Mouse (Mus musculus) left cerebral cortex, adult 8-10 months (tissue): ENCODE measurements around the gene Sdc4. TPM values are rescaled to one million over a fixed set of nuclear protein-coding genes. Genes with fewer than 3 reads are reported as not detected.
A peak's percentile ranks its signal among the peaks of the same experiment; 100 is the strongest.

Source experiments
- DNase-seq, 2 experiments: peaks; one replicate each; pipeline ENCODE4 v3.0.0; 2022; ENCODE audit warnings: low spot score in 2 of 2
- total RNA-seq, 4 experiments: library from RNA; stranded (reverse); gene quantifications; 2 replicates each; pipeline ENCODE4 v1.2.4; 2022

Gene Sdc4
- 100 to 1,000 TPM in 1 of 4 experiments, 10 to 100 TPM in 3; 81.2 to 117 (median 89.0) TPM for total RNA-seq

GRCm38 (mm10) chr2:164443460-164444000, at the start of gene Sdc4:
Gene Sdc4, minus strand, starts transcription at chr2:164443887.
- DNase-seq: no peak

- peak; percentile 52 to 68 for DNase-seq
These were observed 44.1 kb upstream of the Sdc4 start for GRCm38 (mm10) chr2:164487812-164488211.

GRCm38 (mm10) chr2:164487115-164487527, 43.4 kb upstream of the Sdc4 start:
- peak in 1 of 2 experiments; percentile 28 for DNase-seq

- peak; percentile 64 to 89 for DNase-seq
These were observed 42.8 kb upstream of the Sdc4 start for GRCm38 (mm10) chr2:164486258-164487114.

GRCm38 (mm10) chr2:164485681-164486257, 42.1 kb upstream of the Sdc4 start, which contains the start of gene Dbndd2:
Gene Dbndd2, plus strand, starts transcription at chr2:164486106.
- DNase-seq: peak in 1 of 2 experiments; percentile 78

DNA sequence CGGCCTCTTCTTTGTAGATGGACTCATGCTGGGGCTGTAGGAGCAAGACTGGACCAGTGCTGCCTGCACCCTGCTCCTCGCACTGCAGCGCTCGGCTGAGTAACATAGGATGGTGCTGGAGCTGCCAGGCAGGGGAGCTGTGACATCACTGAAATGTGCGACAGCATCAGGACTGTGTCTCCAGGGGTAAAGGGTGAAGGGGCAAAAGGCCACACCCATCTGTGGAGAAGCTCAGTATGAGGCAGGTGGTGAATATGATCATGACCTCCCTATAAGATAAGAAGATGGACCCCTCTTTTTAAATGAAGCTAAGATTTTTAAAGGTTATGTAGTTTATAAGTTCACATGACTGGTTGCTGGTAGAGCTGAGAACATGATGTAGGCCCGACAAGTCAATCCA, 29.9 kb upstream of the Sdc4 start, which contains the start of gene Trp53tg5:
Gene Trp53tg5, minus strand, starts transcription at position 101 of the 400 bp plus-strand sequence.
- DNase-seq: no peak

- DNase-seq: no peak
These were observed 26.6 kb upstream of the Sdc4 start for GRCm38 (mm10) chr2:164470254-164470653.

DNA sequence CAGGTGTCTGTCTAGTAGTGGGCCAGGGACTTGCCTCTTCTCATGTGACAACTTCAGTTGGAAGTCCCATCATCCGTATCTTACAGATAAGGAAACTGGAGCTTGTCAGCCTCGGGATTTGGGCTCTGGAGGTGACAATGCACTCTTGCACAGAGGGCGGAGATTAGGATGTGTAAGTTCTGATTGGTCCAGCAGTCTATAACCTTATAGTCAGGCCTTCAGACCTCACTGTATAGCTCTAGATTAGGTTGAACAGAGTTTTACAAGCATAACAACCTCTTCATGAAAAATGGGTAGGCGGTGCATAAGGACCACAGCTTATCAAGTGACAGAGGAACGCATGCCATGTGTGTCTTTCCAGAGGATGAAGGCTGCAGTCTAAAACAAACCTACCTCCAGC, 23.1 kb upstream of the Sdc4 start:
- DNase-seq: no peak

- no peak for DNase-seq
These were observed 21.5 kb upstream of the Sdc4 start for GRCm38 (mm10) chr2:164465161-164465560.

GRCm38 (mm10) chr2:164460745-164461551, 17.3 kb upstream of the Sdc4 start, which contains the start of gene Gm20458:
Gene Gm20458, plus strand, starts transcription at chr2:164460967.
- DNase-seq: peak; percentile 90 to 97

DNA sequence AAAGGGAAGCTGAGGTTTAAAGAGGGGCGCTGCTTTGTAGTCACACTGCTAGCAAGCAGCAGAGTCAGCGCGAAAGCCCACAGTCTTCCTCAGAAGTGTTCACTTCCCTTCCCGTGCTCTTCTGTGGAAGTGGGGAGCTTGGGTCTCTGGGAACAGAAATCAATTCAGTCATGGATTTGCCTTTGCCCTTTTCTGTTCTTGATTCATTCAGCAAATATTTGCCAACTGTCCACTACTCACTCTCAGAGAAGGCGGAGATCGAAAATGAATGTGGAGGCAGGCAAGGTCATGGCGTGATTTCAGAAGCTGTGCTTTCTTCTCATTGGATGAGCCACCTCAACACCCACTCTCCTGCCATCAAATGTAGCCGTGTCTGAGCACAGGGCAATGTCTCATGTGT, 14.8 kb upstream of the Sdc4 start:
- no peak for DNase-seq

- no peak for DNase-seq
These were observed 14.3 kb upstream of the Sdc4 start for GRCm38 (mm10) chr2:164457942-164458341.

GRCm38 (mm10) chr2:164456864-164457300, 13.2 kb upstream of the Sdc4 start, which contains the start of gene Sys1:
Gene Sys1, plus strand, starts transcription at chr2:164456964.
- DNase-seq: peak; percentile 40 to 59

GRCm38 (mm10) chr2:164456413-164456812, 12.7 kb upstream of the Sdc4 start:
- DNase-seq: no peak

- no peak for DNase-seq
These were observed 11.9 kb upstream of the Sdc4 start for GRCm38 (mm10) chr2:164455421-164456190.

DNA sequence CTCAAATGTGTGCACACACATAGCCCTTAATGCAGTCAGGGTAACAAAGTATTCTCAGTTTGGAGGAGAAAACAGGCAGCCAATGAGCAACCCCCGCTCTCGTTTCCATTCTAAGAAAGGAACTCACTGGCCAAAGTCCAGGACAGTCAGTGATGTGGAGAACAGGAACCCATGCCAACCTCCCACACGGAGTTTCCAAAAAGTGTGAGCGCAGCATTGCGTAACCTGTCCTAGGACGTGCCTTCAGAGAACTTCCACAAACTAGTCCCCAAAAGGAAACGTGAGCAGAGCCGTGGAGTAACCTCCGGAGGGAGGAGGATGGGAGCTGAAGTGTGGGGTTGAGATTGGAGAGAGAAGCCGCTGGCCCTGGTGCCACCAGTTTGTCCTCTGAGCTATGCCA, 11.2 kb upstream of the Sdc4 start:
- peak; percentile 61 to 86 for DNase-seq

DNA sequence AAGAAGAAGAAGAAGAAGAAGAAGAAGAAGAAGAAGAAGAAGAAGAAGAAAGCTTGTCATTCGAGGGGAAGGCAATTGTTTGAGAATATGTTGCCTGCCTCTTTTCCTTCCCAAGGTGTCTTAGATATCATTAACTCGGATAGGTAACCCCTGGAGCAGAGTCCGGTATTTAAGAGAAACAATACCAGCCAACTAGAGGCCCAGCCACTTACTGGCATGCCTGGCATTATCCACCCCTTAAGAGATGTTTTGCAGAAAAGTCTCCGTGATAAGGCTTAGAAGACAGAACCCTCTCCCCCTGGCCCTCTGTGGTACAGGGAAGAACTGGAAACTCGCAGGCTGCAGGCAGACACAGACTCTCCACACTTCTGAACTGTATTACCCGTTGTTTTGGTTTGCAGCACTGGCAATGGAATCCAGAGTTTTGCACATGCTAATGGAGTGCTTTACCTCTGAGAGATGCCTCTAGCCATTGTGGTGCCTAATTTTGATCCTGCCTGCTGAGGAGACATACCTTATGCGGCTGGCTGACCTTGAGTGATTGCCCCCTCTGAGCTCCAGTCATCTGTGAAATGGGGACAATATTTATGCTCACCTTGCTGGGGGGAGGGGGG, 10.3 kb upstream of the Sdc4 start:
- no peak for DNase-seq

GRCm38 (mm10) chr2:164453047-164453757, 9.5 kb upstream of the Sdc4 start:
- DNase-seq: no peak

- no peak for DNase-seq
These were observed 8.5 kb upstream of the Sdc4 start for GRCm38 (mm10) chr2:164452000-164452676.
